Mouse (Mus musculus): ENCODE results near the gene Mta1. TPM values are rescaled to one million over a fixed set of nuclear protein-coding genes. Genes with fewer than 3 reads are reported as not detected.

Mta1 gene
- total RNA-seq, 1 experiment from 2014 or later, result 83.7 TPM

DNA sequence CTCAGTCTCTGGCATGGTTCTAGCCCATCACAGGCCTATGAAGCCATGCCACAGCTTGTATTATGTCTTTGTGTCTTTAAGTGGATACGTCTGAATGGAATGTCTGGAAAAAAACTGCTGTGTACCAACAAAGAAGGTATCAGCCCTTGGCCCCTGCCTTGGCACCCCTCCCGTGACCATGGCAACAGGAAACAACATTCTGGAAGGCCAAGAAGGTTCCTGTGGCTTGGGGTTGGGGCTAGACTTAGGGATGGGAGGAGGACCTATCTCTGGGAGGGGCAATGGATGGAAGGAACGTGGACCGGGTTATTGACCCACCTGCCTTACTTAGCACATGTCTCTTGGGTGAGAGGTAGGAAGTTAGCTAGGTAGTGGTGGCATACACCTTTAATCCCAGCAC is 51.3 kb downstream of the Mta1 start:
- DNase-seq, result peak; percentile 47

DNA sequence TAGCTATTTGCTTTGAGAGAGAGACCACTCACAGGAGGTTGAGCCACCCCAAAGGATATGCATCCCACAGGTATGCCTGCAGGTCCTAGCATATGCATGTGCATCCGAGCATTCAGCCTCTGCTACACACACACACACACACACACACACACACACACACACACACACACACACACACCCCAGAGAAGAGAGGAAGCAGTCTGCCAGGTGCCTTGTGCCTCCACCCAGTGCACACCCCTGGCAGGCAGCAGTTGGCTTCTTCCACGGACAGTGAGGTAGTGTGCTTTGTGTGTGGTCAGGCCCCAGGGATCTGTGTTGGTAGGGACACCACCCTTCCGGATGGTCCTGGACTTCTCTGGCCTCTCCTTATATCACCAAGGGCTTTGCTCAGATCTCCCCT is 51.8 kb downstream of the Mta1 start:
- no peak for DNase-seq

DNA sequence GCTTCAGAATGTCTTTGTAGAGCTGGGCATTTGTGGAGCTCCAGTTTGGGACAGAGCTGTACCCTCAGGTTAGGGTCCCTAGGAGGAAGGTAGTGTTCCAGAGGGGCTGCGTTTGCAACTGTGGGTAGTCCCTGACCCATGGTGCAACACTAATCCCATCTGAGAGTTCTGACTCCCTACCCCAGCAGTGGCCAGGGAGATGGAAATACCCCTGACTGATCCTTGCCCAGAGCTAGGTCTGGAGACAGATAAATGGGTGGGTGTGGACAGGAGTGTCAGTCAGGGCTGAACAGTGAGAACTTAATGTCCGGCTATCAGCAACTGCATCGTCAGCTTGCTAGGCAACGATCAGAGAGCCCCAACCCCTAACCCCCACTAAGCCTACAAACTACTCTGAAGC is 52.5 kb downstream of the Mta1 start:
- DNase-seq, result no peak

DNA sequence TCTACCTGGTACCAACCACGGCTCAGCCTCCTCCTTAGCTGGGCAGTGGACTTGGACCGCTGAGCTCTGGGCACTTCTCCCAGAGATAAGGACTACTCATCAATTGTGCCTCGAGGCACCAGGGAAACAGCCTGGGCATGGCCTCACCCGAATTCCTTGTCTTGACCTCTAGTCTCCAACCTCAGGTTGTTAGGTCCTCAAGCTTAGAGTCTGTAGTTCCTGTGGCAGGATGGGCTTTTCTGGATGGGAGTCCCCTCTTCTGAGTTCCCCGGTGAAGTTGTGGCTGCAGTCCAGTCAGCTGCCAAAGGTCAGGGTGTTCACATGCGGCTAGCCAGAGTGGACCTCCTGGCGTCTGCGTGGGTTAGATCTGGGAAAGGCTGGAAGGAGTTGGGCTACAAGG is 53.0 kb downstream of the Mta1 start:
- DNase-seq, result no peak

DNA sequence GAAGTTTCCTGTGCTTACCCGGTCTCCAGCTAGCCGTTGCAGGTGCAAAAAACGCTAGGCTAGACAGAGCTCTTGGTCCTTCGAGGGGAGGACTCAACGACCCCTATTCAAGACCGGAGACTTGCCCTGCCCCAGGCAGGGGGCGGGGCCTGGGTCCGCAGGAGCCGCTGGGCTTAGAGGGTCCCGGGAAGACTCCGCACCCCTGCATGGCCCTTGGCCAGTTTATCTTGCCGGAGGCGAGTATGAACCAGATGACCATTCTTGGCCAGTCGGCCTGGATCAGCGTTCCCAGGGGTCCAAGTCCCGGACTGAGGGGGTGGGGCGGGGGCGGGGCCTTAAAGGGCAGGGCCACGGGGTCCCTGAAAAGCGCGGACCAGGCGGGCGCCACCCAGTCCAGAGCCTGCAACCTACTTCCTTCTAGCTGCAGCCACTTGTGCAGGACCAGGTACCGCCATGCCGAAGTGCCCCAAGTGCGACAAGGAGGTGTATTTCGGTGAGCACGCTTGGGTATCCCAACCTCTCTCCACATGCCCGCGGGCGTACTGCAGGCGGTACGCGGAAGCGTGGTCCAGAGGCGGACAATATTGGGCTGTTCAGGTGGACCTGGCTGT is 53.7 kb downstream of the Mta1 start:
- peak; percentile 40 for DNase-seq

DNA sequence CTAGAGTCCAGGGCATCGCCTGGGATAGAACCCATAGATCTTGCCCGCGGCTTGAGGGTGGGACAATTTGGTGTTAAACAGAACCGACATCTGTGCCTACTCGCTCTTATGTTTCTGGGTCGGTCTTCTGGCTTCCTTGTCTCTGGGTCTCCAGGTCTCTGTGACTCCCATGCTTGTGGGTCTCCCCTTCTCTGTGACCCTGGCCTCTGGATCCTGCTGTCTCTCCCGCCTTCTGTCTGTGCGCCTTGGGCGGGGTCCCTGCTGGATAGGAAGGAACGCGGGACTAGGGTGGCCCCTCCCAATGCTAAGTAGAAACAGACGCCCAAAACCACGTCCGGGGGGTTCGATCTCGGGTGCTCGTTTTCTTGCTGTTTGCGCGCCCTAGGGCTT is 54.2 kb downstream of the Mta1 start:
- no peak for DNase-seq

DNA sequence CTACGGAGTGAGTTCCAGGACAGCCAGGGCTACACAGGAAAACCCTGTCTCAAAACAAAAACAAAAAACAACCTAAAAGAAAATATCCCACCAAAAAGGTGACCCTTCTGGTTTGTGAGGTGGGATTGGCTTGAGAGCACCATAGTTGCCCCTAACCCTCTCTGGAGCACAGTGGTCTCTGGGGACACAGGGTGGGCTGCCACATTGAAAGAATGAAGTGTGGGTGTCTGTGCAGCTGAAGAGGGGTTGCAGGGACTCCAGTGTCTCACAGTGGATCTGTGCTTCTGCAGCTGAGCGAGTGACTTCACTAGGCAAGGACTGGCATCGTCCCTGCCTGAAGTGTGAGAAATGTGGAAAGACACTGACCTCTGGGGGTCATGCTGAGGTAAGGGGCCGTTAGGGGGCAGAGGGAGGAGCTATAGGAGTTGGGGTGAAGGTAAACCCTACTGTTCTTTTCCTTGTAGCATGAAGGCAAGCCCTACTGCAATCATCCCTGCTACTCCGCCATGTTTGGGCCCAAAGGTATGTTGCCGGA is 55.0 kb downstream of the Mta1 start:
- no peak for DNase-seq

DNA sequence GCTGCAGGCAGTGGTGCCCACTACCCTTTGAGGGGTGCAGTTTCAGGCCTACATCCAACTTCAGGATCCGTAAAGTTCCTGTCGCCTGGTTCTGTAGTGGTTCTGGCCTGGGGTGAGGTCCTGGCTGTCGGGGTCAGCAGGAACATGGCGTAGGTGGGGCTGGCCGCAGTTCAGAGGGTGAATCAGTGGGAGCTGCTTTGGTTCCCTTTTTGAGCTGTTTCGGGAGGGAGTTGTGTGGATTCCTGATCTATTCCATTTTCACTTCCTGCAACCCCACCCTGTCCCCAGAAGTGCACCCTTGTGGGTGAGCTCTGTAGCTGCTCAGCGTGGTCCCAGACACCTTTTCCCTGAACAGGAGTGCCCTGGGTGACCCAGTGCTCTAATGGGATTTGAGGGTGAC is 55.9 kb downstream of the Mta1 start:
- DNase-seq, result no peak

DNA sequence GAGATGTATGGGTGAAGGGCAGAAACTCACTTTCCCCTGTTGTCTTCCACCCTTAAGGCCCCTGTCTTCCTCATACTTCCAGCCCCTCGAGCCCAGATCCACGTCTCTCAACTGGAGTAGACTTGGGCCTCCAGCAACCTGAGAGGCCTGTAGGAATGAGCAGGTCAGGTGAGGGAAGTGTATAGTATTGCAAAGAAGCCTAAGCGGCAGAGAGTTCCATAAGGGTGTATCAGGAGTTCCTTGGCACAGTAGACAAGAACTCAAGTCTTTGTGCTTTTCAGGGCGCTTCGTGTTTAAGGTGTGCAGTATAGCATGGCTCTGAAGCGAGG is 56.6 kb downstream of the Mta1 start:
- DNase-seq, result no peak

DNA sequence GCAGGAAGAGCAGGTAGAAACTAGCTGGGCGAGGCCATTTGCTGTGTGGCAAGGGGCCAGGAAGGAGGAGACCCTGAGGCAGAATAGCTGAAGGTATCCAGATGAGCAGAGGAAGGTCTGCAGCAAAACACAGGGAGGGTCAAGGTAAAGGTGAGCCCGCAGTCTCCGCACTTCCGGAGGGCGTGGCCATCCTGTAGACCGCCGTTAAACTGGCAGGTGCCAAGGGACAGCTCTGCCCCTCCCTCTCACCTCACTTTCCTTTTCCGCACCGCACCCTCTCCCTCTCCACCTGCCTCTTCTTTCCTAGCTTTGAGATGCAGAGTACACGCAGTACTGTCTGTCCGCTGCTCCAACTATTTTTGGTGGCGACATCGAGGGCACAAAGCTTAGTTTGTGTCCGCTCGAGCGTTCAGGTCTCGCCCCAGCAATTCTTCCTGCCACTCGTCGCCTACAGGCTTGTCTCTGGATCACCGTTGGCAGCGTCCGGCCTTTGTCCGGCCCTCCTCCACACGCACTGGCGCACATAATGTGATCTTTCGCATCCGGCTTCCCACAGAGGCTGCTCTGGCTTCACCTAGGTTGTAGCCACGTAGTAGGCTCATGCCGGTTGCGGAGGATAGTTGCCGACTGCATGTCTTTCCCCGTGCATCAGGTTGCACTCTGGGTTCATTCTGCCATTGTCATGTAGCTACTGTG is 57.1 kb downstream of the Mta1 start:
- DNase-seq, result peak; percentile 68

DNA sequence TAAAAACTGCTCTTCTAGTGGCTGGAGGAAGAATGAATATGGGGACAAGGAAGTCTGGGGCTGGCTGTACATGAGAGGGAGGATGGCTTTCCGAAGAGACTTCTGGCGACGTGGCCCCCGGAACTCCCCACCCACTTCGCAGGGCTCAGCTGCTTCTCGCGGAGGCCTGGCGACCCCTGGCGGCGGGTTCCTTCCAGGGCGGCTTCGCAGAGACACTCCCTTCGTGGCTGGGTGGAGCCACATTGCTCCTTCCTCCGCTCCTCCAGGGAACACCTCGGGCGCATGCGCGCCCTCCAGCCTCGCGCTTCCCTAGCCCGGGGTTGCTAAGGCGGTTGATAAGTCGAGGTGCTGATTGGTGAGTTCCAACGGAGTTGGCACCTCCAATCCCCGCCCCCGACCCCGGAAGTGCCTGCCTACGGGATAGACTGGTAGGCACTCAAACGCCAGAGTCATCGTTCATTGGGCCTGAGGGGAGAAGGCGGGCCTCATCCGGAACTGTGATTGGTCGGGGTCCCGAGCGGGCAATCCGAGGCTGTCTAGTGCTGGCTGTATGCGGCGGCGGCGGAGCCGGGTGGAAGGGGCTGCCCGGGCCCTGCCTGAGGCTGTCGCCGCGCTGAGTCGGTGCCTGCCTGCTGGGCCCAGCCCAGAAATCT is 57.9 kb downstream of the Mta1 start, which contains the start of gene Tedc1:
Gene Tedc1 (plus strand): TSS at position 535 of the 653 bp plus-strand sequence.
- peak; percentile 100 for DNase-seq

DNA sequence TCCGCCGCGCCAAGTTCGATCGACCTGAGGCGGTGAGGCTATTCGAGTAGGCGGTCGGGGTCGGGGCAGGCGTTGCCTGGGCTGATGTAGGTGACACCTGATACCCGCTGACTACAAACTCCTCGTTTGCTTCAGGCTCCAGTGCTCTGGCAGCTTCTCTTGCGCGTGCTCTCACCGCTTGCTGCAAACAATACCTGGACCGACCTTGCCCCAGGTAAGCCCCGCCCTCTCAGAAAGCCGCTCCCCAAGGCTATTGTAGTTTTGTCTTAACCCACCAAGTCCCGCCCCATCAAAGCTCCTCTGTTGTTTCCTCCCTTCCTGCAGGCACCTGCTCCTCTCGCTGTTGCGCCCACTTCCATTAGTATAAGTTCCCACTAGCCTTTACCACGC is 58.5 kb downstream of the Mta1 start:
- DNase-seq, result no peak

DNA sequence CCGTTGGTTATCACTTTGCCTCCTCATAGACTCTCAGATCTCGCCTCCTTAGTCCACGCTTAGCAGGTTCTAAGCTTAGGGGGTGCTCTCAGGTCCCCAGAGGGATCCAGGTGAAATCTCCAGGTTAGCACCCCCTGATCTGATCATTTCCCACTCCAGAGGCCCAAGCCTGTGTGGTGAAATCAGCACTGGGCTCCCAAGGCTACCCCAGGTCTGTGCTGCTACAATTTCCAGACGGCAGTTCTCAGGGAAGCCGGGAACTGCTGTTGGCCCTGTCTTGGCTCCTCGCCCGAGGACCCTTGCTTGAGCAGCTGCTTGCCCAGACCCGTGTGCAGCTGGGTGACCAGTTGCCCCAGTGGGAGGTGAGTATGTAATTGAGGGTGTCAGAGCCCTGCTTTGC is 58.9 kb downstream of the Mta1 start:
- DNase-seq, result no peak

DNA sequence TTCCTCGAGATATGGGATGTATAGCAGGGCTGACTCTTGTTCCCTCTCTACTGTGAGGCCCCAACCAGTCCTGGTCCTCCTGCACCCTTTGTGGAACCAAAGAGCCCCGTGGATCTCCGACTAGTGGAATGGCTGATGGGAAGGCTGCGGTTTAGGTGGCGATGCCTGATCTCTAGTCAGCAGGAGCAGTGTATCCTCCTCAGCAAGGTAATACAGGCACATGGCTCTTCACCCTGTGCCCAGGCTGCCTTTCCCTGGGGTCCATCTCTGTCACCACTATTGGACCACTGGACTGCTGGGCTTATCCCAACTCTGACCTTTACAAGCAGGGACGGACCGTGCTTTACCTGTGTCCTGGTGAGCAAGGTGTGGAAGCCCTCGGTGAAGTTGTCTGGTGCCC is 59.4 kb downstream of the Mta1 start:
- no peak for DNase-seq

DNA sequence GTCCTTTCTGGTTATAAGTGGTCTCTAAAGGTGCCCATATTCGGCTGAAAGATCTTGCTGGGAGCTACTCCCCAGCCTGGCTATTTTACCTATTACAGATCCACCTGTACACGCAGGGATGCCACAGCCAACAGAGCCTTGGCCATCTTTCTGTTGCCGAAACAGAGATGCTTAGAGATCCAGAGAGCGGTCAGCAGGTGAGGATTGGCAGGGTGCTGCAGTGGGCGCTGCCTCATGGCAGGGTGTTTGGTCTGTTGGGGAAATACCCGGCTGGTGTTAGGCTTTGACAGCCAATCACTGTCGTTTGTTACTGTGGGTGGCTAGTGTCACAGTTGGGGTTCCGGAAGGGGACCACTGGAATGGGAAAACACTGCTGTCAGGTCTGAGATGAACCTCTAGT is 59.9 kb downstream of the Mta1 start:
- no peak for DNase-seq

DNA sequence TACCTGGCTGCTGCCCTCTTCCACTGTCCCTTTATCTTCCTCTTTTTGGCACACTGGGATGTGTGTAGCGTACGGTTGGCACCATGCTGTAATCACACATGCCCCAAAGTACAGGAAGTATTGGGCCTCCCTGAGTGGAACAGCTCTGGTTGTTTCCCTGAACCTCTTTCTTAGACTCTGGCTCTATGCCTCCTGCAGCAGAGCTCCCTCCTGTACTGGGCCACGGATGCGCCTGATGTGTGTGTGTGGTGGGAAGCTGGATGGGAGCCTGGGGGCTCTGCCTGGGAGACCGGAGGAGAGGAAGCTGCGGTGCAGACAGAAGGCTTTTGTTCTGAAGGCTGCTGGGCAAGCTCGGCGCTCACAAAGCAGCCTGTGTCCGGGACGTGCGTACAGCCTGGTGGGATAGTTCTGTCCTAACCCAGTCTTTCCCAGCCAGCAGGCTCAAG is 65.5 kb downstream of the Mta1 start:
- no peak for DNase-seq

DNA sequence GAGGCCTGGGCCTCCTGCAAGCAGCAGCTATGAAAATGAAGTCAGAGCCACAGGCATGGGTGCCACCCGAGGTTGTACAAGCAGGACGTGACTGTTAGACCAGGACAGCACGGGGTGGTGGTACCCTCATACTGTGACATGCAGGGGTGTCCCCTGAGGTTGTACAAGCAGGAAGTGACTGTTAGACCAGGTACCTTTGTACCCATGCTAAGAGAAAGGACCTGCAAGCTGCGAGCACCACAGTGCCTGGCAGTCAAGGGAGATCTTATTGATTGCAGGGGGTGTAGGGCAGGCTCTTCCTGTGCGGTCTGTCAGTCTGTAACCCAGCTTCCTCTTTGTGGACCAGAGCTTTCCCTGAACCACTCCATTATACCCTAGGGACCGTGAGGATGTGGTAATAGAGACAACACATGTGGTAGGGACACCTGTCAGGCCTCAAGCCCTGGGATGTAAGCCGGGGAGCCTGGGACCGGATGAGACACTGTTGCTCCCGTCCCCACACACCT is 70.0 kb downstream of the Mta1 start:
- no peak for DNase-seq

DNA sequence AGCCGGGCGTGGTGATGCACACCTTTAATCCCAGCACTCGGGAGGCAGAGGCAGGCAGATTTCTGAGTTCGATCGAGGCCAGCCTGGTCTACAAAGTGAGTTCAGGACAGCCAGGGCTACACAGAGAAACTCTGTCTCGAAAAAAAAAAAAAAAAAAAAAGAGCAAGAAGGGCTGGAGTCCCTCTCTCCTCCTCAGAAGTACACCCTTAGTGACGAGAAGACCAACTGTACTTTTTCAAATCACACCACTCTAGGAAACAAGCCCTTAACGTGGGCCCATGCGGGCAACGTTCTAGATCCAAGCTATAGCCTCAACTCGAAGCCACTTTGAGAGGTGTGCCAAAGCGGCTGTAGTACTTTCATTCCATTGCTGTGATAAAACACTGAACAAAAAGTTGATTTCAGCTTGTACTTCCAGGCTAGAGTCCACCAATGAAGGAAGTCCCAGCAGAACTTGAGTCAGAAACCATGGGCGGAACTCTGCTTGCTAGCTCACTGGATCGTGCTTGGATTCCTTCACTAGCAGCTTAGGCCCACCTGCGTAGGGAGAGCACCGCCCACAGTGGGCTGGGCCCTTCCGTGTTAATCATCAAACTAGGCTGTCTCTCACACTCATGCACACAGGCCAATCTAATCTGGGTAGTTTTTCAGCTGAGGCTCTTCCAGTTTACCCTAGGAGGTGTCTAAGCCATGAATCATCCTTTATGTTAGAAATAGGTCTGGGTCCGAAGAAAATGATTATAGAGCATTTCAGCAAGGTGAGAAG is 79.1 kb downstream of the Mta1 start:
- no peak for DNase-seq

DNA sequence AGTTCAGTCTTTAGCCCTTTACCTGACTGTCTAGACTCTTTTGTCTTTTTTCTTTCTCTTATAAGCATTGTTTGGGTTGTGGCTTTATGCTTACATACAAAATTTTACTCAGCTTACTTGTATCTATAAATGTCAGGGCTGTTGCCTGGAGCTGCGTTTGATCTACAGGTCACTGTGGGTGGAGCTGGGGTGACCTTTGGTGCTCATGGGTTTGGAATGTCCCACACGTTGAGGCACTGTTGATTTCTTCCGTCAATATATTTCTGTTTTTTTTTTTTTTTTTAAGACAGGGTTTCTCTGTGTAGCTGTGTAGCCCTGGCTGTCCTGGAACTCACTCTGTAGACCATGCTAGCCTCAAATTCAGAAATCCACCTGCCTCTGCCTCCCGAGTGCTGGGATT is 82.9 kb downstream of the Mta1 start:
- DNase-seq, result peak; percentile 41

DNA sequence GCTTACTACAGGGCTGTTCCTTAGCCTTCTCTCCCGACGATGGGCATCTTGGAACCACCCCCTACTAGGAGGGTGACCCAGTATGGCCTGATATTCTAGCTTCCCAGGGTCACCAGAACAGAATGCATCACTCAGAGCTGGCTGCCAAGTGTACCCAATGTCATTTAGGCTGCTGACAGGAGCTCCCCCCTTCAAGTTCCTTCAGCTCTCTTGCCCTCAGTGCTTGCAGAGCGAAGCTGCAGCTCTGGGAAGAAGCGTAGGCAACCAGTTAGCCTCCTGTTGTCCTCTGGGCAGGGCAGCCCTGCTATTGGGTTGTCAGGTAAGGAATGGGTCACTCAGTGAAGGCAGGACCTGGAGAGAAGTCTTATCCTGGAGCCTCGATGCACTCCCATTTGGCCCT is 86.9 kb downstream of the Mta1 start:
- no peak for DNase-seq

DNA sequence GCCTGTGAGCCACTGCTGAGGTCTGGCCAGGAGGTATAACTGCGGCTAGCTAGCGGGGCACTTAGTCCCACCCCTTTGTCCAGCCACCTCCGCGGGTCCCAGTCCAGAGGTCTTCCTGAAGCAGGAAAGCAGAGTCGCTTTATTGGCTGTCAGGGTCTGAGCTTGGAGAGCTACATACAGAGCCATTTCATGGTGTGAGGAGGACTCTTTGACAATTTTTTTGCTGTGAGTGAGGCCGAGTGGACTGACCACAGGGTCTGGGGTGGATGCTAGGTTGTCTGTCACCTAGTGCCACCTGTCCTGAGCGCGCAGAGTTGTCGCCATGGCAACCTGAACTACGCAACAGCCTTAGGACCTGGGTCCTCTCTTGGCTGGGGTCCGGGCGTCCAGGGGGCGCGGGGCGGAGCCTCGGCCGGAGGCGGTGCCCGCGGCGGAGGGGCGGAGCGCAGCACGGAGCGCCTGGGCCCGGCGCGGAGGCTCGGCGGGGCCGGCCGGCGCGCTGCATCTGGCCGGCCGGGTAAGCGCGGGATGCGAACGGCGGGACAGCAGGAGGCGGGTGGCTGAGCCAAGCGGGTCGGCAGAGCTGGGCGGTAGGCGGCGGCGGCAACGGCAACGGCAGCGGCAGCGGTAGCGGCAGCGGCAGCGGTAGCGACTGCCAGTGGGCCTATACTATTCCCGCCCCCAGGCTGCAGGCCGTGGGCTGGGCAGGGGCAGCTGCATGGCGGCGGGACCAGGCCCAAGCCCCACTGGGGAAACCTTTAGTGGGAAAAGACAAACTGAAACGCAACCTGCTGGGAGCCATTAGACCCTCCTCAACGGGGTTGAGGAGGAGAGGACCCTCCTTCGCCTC is 87.6 kb downstream of the Mta1 start, which contains the start of gene Tmem121:
Gene Tmem121 (plus strand): TSS at position 489 of the 850 bp plus-strand sequence.
- peak; percentile 48 for DNase-seq
